Mouse (Mus musculus): ENCODE measurements around the gene Rab5b.

DNA sequence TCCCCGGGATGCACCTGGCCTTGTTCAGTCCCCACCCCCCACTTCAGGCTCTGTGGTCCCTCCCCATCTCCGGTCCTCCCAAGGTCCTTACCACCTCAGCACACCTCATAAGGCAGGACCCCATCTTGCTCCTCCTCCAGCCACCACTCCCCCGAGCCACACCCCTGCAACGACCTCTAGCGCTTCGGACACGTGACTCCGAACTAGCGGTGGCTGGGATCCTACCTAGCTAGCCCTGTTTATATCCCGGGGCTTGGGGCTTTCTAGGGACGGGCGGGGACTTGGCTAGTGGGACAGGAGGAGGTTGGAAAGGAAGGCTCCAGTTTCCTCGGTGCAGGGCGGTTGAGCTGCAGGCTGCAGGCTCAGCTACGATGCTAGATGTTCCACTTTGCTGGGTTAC is 41.4 kb upstream of the Rab5b start:
- TF ChIP-seq EP300 (IDR thresholded peaks at IDR 0.05) (no peak), CTCF (IDR thresholded peaks at IDR 0.05) (no peak)

Measured in lung, postnatal 0 days (tissue).